Mouse (Mus musculus) effector memory CD4-positive, alpha-beta T cell, adult 7 months (primary cell): ENCODE measurements around the gene Slfn2. TPM values are rescaled to one million over a fixed set of nuclear protein-coding genes. Genes with fewer than 3 reads are reported as not detected.

ENCODE experiments used
- polyA plus RNA-seq: library from polyadenylated mRNA; unstranded; fragments of 100-300 nt; shearing (Covaris generic); gene quantifications from one replicate; pipeline ENCODE4 v1.2.1, GENCODE M21; 2017

Gene Slfn2
- 878 TPM for polyA plus RNA-seq

DNA sequence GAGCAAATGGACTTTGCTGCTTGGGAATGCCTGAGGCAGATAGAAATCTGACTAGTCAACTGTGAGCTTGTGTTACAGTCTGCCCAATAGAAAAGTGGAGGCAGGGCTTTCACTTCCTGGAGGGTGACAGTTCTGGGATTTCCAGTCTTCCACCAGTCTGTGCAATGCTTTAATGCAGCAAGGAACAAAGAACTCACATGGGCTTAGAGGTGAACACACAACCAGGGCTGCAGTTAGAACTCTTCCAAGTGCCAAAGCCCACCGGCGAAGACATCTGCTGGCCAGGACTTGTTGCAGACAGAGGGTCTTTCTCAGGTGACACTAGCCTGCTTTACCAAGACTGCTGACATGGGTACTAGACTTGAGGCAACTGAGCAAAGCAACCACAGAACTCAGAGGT lies at the start of gene Slfn2:
Gene Slfn2, plus strand, starts transcription at position 167 of the 400 bp plus-strand sequence.

DNA sequence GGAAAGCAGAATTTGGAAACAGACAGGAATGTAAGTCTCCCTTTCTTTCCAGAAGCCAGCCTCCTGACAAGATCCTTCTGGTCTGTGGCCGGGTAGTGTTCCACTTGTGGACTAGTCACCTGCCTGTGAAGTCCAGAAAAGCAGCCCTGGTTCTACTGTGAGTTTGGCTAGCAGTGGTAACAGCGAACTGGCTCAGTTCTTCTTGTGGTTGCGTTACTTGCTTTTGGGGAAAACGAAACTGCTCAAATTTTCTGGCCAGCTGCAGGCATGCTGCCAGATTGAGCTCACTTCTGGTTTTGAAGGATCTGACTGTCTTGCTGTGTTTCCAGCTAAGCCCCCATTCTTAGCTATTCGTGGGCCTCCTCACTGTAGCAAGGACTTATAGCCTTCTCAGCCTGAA lies 44.3 kb upstream of the Slfn2 start, which contains the start of gene Slfn8:
Gene Slfn8, minus strand, starts transcription at position 190 of the 400 bp plus-strand sequence.

DNA sequence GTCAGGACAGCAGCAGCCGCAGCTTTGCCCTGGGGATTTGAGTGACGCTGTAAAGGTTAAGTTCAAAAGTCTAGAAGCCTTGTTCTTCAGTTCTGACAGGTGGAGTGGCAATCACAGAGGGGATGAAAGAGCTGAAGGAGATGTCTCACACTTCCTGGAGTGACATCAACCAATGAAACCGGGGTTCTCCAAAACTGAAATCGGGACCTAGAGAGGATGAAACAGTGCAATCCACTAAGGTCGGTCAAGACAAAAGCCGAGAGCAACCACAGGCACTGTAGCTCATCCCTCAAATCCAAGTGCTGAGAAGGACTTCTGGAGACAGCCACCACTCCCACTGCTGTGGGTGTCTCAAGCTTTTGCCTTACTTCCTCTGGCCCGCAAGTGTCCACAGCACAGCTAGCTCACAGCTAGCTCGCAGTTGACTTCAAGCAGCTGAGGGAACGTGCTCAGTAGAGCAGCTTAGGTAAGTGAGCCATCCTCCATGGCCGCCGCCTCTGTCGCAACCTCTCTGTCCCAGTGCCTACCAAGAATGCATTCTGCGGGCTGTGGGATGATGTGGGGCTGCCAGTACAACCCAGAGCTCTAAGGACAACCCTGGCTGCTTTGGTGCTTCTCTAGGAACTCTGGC lies 51.8 kb downstream of the Slfn2 start, which contains the start of gene Slfn1:
Gene Slfn1, plus strand, starts transcription at position 253 of the 631 bp plus-strand sequence.

Other genes with a start within 250 kb of the Slfn2 start
- gene Rffl, start 193.9 kb upstream of the Slfn2 start, polyA plus RNA-seq: 22.8 TPM
- gene Rad51d, start 174.5 kb upstream of the Slfn2 start, polyA plus RNA-seq: 11.7 TPM
- 0.34 TPM for gene Fndc8, start 173.0 kb upstream of the Slfn2 start, polyA plus RNA-seq
- 17.9 TPM for gene Nle1, start 156.7 kb upstream of the Slfn2 start, polyA plus RNA-seq
- gene Unc45b, start 154.6 kb upstream of the Slfn2 start, polyA plus RNA-seq: 0.18 TPM
- gene Slfn5, start 113.8 kb upstream of the Slfn2 start, polyA plus RNA-seq: 10.5 TPM
- gene Slfn9, start 73.3 kb upstream of the Slfn2 start, polyA plus RNA-seq: 2.9 TPM
- gene Slfn8, start 44.3 kb upstream of the Slfn2 start, polyA plus RNA-seq: 31.4 TPM
- 104 TPM for gene Slfn1, start 51.7 kb downstream of the Slfn2 start, polyA plus RNA-seq
- not detected for gene Slfn4, start 110.1 kb downstream of the Slfn2 start, polyA plus RNA-seq
- gene Slfn3, start 126.2 kb downstream of the Slfn2 start, polyA plus RNA-seq: 2.0 TPM
- gene Slfn14, start 221.6 kb downstream of the Slfn2 start, polyA plus RNA-seq: not detected
- 41.8 TPM for gene Ap2b1, start 233.9 kb downstream of the Slfn2 start, polyA plus RNA-seq
- gene Pex12, start 237.5 kb downstream of the Slfn2 start, polyA plus RNA-seq: 12.9 TPM